Mouse (Mus musculus) Patski (cell line): Measurements from ENCODE around the gene Eogt. TPM values are rescaled to one million over a fixed set of nuclear protein-coding genes. Genes with fewer than 3 reads are reported as not detected.

Source experiments
- ATAC-seq: fragments of 100-300 bp; one replicate; pipeline ENCODE4 v1.8.0; 2021
- CTCF ChIA-PET: fragments of 350-600 bp; sonication (Branson Sonifier 250); formaldehyde crosslinking; loops from one replicate; lab custom pipeline; 2022; ENCODE audit warnings: inconsistent platforms; lab: Charles Lee
- POLR2A ChIA-PET: fragments of 350-600 bp; sonication (Branson Sonifier 250); formaldehyde crosslinking; loops from one replicate; lab custom pipeline; 2022; ENCODE audit warnings: antibody characterized with exemption, inconsistent platforms; lab: Charles Lee
- DNase-seq: peaks from one replicate; pipeline ENCODE4 v3.0.0-alpha.2; 2011; ENCODE audit warnings: low read depth, low spot score
- H3K27me3 ChIP-seq: fragments of 371-371 bp; one replicate; pipeline ENCODE4 v1.5.1; 2021
- CTCF ChIP-seq: fragments of 100-300 bp; IDR thresholded peaks from one replicate; pipeline ENCODE4 v1.5.1; 2021
- in situ Hi-C: fragments of 300-500 bp; cut with MboI; formaldehyde crosslinking; loops from 3 replicates; pipeline ENCODE4 v1.11.1; 2018; ENCODE audit warnings: low pct_unique_long_range_greater_than_20kb, mixed read lengths
- polyA plus RNA-seq: library from polyadenylated mRNA; unstranded; gene quantifications from one replicate; pipeline ENCODE4 v1.2.3, GENCODE M21; 2021

Eogt gene
- polyA plus RNA-seq, 1 experiment from 2014 or later: 38.3 TPM

DNA sequence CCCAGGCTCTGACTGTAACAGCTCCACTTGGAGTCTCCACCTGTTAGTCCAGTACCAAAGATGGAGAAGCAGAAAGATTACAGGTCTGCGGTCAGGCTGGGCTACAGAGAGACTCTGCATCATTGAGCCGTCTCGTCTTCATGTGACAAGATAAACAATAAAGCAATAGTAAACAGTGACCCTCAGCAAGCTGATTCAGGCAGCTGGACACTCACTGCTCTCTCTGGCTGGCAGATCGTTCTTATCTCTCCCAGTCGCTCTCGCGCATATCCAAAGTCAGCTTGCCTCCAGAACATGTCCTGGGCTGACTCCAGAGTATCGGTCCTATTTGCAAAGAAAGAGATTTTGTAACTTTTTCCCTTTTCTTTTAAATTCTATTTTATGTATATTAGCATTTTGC is 6.4 kb downstream of the Eogt start:
- no peak for ATAC-seq
- in situ Hi-C loops: no loop called here
- POLR2A ChIA-PET: no interaction called here
- CTCF ChIA-PET: no interaction called here
- no peaks in the 10 kb centered on the region for H3K27me3 ChIP-seq
- no peak for TF ChIP-seq CTCF
- DNase-seq: no peak

DNA sequence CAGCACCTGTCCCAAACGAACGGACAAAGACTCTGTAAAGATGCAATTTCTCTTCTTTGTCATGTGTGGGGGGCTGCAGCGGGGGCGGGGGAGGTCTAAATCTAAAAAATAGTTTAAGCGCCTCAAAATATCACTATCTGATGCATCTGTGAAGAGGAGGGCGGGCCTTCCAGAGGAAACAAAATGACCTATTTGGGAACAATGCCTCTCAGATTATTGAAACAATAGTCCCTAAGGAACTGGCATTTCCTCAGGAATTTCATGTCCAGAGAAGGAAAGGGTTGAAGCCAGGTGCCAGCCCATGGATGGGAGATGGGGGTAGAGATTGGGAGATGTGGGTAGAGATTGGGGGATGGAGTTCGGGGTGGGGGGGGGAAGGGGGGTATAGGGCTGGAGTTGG is 7.2 kb downstream of the Eogt start:
- no peak for DNase-seq
- ChIA-PET CTCF (no interaction called here), POLR2A (no interaction called here)
- no peak for TF ChIP-seq CTCF
- ATAC-seq: no peak
- no peaks in the 10 kb centered on the region for H3K27me3 ChIP-seq
- in situ Hi-C loops: no loop called here

DNA sequence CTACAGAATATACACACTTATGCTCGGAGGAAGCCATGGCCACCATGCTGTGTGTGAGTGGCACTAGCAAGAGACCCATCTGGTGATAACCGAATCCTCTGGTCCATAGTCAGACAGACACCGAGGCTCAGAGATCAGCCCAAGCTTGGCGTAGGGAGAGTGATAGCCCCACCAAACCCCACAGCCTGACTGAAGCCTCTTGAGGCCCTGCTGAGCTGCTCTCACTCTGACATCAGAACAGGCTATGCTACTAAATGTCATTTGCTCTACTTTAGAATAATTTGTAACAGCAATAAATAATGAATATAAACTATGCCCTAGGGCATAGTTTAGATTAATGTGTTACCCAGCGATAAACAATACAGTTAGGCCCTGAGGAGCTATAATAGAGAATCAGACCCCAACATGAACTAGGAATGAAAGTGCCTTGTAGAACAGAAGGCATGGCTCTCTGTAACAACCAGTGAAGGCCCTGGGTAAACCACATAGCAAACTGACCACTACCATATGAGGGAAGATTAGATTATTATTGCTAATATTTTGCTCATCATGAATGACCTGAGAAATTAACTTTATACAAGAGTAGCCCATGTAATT is 16.2 kb downstream of the Eogt start:
- POLR2A ChIA-PET: no interaction called here
- no peak for TF ChIP-seq CTCF
- ATAC-seq (no peak), DNase-seq (no peak)
- in situ Hi-C loops: no loop called here
- CTCF ChIA-PET: no interaction called here
- no peaks in the 10 kb centered on the region for H3K27me3 ChIP-seq

DNA sequence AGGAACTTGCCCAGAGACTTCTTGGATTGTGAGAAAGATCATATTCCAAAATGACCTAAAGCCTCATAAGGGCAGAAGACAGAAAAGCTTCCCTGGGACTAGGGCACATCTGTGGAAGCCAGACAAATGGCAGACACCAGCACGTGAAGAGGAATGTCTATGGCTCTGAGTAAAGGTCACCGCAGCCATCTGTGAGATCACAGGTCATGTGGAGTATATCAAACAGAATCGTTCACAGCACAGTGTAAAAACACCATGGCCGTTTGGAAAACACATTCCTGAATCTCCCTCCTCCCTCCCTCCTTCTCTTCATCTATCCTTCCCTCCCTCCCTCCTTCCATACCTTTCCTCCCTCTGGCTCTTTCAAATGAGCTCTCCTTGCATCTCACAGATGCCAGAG is 17.2 kb downstream of the Eogt start:
- no peak for ATAC-seq
- ChIA-PET CTCF (no interaction called here), POLR2A (no interaction called here)
- in situ Hi-C loops: no loop called here
- TF ChIP-seq CTCF: no peak
- DNase-seq: no peak
- no peaks in the 10 kb centered on the region for H3K27me3 ChIP-seq

DNA sequence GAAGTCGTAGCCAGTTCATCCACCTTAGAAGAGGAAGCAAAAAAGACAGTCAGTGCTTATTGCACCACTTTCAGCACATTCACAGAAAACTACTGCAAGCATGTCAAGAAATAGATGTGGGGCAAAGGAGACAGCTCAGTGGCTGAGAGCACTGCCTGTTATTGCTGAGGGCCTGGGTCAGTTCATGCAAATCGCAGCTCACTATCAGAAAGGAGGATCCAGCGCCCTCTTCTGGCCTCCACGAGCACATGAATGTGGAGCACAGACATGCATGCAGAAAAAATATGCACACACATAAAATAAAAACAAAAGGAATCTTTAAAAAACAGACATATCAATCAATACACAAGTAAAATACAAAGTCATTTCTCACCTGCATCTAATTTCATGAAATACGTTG is 18.0 kb downstream of the Eogt start:
- in situ Hi-C loops: no loop called here
- ATAC-seq: no peak
- ChIA-PET CTCF (interaction anchor here (1.0 kb wide), 1 partner anchor 9 kb away, joined by 3 read pairs; no protein-coding TSS in a partner anchor), POLR2A (no interaction called here)
- TF ChIP-seq CTCF: peak; percentile 59
- H3K27me3 ChIP-seq: no peaks in the 10 kb centered on the region
- no peak for DNase-seq

DNA sequence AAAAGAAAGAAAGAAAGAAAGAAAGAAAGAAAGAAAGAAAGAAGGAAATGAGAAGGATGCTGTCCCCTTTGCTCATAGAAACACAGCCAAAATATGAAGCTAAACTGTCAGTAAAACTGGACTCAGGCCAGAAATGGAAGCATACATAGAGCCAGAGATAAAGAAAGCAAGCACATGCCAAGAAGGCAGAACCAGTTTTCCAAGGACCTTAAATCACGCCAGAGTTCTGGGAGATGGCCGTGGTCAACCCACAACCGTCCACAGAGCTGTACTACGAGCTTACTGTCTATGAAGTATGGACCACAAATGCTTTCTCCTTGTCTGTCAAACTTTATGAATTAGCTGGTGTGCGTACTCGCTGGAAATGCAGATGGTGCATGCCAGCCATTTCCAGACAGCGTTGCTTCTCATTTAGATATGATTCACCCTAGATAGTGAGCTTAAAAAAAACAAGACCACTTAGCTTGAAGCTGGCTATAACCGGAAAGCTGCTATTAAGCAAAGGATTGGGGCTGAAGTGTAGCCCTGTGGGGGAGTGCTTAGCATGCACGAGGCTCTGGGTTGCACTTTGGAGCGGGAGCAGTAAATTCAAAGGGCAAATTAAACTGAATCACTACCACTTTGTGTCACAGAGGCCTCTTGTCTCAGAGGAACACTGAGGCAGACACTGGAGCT is 24.5 kb downstream of the Eogt start:
- no peak for ATAC-seq
- in situ Hi-C loops: no loop called here
- DNase-seq: no peak
- TF ChIP-seq CTCF: no peak
- no peaks in the 10 kb centered on the region for H3K27me3 ChIP-seq
- ChIA-PET POLR2A (no interaction called here), CTCF (interaction anchor here (1.3 kb wide), 1 partner anchor 20 kb away, joined by 4 read pairs; no protein-coding TSS in a partner anchor)

DNA sequence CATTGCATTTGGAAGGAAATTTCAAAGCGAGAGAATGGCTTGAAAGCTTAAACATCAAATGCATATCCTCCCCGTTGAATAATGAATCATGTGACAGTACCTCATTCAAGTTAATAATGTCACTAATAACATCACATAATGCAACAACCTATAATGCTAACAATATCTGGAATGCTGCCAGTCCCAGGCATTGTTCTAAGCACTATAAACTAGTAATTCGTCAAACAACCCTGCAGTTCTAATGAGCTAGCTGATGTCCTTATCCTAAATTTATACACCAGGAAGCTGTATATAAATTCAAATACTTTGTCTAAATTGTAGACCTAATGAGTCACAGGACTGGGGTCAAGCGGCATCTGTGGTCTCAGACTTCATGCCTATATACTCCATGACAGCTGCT is 28.1 kb downstream of the Eogt start:
- no peak for TF ChIP-seq CTCF
- no peak for DNase-seq
- in situ Hi-C loops: no loop called here
- ChIA-PET POLR2A (no interaction called here), CTCF (no interaction called here)
- H3K27me3 ChIP-seq: no peaks in the 10 kb centered on the region
- no peak for ATAC-seq

DNA sequence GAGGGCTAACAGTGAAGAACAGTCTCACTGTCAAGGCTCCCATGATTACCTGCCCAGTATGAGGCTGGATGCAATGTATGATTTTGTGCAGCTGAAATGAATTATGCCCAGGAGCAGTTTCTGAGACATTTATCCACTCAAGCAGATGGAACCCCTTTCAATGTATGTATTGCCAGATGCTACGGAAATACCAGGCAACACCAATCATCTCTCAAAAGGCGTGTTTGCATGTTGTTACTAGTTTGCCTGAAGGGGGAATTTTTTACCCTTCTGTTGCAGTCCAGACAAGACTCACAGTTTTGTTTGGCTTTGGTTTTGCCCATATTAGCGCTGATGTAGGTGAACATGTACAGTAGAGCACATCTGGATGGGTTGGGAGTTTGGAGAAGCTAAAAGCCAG is 30.7 kb downstream of the Eogt start:
- no peak for TF ChIP-seq CTCF
- no peak for DNase-seq
- no peak for ATAC-seq
- in situ Hi-C loops: no loop called here
- POLR2A ChIA-PET: interaction anchor here (0.6 kb wide), 2 partner anchors 57 to 63 kb away, joined by 3 read pairs; no protein-coding TSS in a partner anchor
- CTCF ChIA-PET: interaction anchor here (1.7 kb wide), 1 partner anchor 16 kb away, joined by 3 read pairs; no protein-coding TSS in a partner anchor
- no peaks in the 10 kb centered on the region for H3K27me3 ChIP-seq

DNA sequence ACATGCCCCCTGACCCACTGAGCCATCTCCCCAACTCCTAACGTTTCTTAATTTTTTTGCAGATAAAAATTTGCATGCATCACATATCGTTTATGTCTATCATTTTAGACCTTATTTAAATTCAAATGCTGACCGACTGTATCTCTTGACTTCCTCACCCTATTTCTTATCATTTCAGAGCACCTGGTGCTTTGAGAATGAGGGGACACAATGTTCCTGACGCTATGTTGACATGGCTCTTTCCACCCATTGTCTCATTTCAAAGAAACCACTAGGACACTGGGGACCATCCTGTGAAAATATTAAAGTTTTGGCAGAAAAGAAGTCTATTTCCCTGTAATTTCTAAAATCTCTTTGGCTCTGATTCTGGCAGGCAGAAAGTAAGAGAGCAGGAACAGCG is 32.1 kb downstream of the Eogt start:
- DNase-seq: no peak
- no peak for TF ChIP-seq CTCF
- H3K27me3 ChIP-seq: no peaks in the 10 kb centered on the region
- ATAC-seq: no peak
- ChIA-PET POLR2A (no interaction called here), CTCF (interaction anchor here (1.0 to 1.7 kb wide), 2 partner anchors 17 to 21 kb away, joined by 3 read pairs; no protein-coding TSS in a partner anchor)
- in situ Hi-C loops: no loop called here

DNA sequence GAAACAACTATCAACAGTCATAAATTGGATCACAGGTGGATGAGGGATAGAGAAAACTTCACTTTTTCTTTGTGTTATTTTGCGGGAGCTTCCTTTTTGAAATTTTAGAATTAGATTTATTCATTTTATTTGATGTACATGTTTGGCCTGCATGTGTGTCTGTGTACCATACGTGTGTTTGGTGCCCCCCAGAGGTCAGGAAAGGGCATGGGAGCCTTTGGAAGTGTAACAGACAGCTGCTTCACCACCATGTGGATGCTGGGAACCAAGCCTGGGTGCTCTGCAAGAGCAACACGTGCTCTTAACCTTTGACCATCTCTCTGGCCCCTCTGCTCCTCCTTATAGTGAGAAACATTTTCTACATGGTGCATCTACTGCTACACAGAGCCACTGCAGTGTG is 34.2 kb downstream of the Eogt start:
- no peak for DNase-seq
- in situ Hi-C loops: no loop called here
- CTCF ChIA-PET: interaction anchor here (0.8 kb wide), 1 partner anchor 19 kb away, joined by 3 read pairs; no protein-coding TSS in a partner anchor
- no peak for ATAC-seq
- POLR2A ChIA-PET: no interaction called here
- no peaks in the 10 kb centered on the region for H3K27me3 ChIP-seq
- peak; percentile 28 for TF ChIP-seq CTCF

DNA sequence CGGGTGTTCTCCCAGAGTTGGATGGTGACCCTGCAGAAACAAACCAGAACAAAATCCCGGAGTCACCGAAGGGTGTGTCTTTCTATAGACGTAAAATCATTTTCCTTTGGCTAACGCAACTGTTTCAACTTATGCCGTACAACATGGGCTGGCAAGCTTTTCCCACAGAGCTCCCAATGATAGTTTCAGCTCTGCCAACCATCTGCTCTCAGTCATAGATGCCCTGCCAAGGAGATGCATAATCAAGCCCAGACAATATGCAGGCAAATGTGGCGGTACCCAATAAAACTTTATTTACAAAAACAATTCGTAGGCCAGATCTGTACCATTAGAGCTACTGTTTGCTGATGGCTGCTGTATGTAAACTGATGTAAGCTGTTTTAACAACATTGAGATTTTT is 36.8 kb downstream of the Eogt start:
- ChIA-PET POLR2A (no interaction called here), CTCF (no interaction called here)
- no peak for ATAC-seq
- DNase-seq: no peak
- in situ Hi-C loops: no loop called here
- TF ChIP-seq CTCF: no peak
- H3K27me3 ChIP-seq: no peaks in the 10 kb centered on the region
